Mouse (Mus musculus) heart, adult 11 months (tissue): Measurements from ENCODE around the gene Fndc10.
A peak's percentile ranks its signal among the peaks of the same experiment; 100 is the strongest.
"Not testable (repeated sequence)": the region's sequence is repeated elsewhere in the genome, so short reads cannot be mapped to it uniquely, and the experiment has no call there.

ENCODE experiments used
- DNase-seq: peaks from one replicate; pipeline ENCODE4 v3.0.0; 2022

Fndc10 gene

GRCm38 (mm10) chr4:155694111-155694481 is at the start of gene Fndc10:
Gene Fndc10, plus strand, starts transcription at chr4:155694342.
- peak; percentile 97 for DNase-seq

GRCm38 (mm10) chr4:155645308-155645707 is 48.8 kb upstream of the Fndc10 start, which contains the start of gene Gm10563:
Gene Gm10563, minus strand, starts transcription at chr4:155645408.
- DNase-seq, result not testable (repeated sequence)

- no peak for DNase-seq
Observed at GRCm38 (mm10) chr4:155645721-155646120, 48.4 kb upstream of the Fndc10 start.

DNA sequence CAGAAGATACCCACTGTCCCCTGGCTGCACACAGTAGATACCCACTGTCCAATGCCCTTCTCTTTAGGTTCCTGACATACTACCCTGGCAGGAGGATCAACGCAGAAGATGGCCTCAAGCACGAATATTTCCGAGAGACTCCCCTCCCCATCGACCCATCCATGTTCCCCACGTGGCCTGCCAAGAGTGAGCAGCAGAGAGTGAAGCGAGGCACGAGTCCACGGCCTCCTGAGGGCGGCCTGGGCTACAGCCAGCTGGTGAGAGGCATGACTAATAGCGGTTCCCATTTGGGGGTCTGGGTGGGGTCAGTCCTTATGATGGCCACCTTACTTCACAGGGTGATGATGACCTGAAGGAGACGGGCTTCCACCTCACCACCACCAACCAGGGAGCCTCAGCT is 44.8 kb upstream of the Fndc10 start:
- DNase-seq, result peak; percentile 91

GRCm38 (mm10) chr4:155651553-155652269 is 42.4 kb upstream of the Fndc10 start:
- peak; percentile 97 for DNase-seq

DNA sequence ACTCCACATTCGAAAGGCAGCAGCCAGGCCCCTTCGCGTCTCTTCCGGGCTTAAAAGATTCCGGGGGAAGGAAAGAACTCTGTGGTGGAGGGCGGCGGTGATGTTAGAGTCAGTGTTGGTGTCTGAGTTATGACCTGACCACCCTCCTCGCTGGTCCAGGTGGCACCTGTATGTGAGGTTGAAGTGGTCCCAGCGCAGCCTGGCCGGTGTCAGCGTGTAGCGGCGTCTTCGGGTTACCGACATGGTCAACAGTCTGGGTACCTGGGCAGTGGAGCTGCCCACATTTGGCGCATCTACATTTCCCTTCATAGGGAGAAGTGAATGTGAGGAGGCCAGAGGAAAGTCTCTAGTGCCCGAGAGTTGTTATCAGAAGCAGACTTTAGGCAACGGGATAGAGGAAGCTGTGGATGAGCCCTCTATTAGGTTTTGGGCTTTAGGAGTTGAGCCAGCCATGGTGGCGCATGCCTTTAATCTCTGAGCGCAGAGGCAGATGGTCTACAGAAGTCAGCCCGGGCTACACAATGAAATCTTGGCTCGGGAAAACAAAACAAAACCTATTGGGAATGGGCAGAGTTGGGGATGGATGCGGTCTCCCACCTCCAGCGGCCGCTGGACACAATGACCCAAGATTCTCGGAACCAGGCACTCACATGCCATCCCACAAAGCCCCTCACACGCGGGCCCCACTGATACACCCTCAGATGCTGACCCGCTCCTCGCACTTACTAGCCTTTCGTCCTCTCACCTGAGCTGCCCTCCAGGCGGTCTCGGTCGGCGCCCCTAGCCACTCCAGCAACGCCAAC is 41.7 kb upstream of the Fndc10 start:
- DNase-seq, result no peak

DNA sequence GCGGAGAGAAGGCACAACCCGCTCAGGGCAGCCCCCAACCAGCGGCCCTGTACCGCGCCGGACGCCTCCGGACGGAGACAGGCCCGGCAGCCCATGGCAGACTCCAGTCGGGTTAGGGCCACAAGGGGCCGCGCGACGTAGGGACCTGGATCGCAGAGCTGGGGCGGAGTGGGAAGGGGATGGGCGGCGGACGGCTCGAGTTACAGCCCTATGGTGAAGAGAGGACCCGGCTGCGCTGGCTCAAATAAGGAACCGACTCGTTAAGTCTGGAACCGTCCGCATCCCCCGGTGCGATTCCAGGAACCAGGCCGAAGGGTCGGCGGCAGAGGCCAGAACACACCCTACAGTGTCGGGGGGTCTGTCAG is 41.1 kb upstream of the Fndc10 start, which contains the start of gene Mmp23:
TSS of gene Mmp23 (minus strand) at position 299 of the 365 bp plus-strand sequence.
- DNase-seq, result peak; percentile 97

DNA sequence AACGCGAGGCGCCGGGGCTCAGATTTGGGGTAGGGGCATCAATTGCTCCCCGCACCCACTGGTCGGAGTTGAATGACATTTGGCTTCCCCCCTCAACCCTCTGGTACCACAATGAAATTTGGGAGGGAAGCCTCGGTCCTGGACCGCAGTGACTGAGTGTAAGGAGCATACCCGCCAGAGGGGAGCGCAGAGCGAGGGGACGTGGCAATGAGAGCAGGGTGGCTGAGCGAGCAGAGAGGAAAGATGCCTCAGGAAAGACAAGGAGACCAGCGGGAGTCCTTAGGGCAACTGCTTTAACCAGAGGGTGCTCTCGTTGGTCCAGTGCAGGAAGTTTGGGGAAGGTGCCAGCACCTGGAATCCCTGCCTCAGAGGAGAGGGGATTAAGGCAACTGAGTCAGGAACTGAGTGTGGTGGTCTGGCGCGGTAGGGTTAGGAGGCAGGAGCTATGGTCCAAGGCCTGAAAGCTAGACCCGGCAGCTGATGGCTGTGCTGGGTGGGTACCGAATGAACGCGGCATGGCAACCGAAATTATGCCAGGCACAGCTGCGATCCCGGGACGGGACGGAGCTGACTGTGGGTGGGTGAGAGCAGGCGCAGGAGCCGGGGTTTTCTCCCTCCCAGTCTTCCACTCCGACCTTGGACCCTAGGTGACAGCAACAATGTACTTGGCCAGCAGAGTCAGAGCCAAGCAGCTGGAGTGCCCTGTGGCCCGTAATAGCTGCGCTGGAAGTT is 40.5 kb upstream of the Fndc10 start:
- DNase-seq, result peak; percentile 96

- no peak for DNase-seq
Observed at GRCm38 (mm10) chr4:155654183-155654455, 40.0 kb upstream of the Fndc10 start.

DNA sequence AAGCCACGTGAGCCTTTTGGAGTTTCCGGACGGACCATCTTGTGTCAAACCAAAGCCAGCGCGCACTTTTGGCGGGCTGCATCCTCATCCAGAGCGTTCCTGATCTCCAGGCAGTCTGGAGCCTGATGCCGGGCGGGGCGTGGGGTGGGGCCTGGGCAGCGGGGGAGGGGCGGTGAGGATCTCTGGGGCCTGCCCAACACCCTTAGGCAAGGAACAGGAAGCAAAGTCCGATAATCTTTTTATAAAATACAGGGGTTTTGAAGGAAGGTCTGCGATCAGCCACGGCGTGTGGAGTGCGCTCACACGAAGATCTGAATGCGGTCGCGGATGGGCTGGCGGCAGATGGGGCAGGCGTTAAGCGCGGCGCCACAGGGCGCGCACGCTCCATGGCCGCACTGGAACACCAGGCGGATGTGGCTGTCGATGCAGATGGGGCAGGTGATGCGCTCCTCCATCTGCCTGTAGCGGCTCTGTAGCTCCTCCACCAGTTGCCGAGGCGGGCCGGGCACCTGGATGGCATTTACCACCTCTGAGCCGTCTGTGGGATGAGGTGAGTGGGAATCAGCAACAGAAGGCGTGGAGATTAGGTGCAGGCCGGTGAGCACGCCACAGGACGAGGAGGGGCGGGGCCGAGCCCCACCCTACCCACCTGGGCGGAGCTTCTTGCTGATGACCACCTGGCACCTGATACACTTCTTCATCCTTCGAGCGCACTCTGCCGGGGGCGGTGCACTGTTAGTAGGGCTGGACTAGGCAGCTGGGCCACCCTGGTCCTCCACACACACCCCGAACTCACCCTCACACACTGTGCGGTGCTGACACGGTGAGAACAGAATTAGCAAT is 39.5 kb upstream of the Fndc10 start:
- DNase-seq, result peak; percentile 98

GRCm38 (mm10) chr4:155656214-155656751 is 37.9 kb upstream of the Fndc10 start:
- peak; percentile 91 for DNase-seq

DNA sequence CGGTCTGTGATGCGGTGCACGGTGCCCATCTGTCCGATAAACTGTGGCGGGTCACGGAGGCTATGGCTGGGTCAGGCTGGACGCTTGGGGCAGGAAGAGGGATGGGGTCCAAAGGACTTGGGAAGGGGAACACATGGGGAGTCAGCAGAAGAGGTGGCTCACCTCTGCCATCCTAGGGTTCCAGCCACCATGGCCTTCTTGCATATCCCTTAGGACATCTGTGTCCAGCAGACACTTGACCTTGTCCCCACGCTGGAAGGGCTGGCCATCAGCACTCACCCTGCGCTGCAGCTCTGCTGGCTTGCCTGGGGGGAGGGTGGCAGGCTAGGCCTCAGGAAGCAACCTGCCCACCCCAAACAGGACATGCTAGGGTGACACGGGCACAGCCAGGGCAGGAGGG is 35.2 kb upstream of the Fndc10 start:
- peak; percentile 92 for DNase-seq

DNA sequence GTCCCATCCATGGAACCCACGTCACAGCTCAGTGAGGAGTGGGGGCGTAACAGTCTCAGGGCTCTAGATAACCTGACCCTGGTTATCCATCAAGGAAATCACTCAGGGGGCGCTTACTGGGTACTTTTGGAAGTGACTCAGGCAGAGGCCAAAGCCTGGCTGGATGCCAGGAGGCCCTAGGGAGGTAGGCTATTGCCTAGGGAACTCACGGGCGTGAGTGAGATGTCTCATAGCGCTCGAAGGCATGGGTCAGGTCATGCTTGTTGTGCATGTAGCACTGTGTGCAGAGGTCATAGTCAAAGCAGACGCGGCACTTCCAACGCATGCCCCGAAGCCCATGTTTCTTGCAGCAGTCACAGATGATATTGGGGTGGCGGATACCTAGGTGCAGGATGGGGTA is 33.5 kb upstream of the Fndc10 start:
- DNase-seq, result peak; percentile 84

- DNase-seq, result peak; percentile 81
Observed at GRCm38 (mm10) chr4:155666903-155667302, 27.2 kb upstream of the Fndc10 start.

- peak; percentile 100 for DNase-seq
Observed at GRCm38 (mm10) chr4:155668689-155669597, 25.2 kb upstream of the Fndc10 start, which contains the start of gene Mib2. Gene Mib2, minus strand, starts transcription at chr4:155669198.

GRCm38 (mm10) chr4:155669598-155670075 is 24.5 kb upstream of the Fndc10 start:
- no peak for DNase-seq

GRCm38 (mm10) chr4:155670236-155670635 is 23.9 kb upstream of the Fndc10 start:
- DNase-seq, result peak; percentile 92

DNA sequence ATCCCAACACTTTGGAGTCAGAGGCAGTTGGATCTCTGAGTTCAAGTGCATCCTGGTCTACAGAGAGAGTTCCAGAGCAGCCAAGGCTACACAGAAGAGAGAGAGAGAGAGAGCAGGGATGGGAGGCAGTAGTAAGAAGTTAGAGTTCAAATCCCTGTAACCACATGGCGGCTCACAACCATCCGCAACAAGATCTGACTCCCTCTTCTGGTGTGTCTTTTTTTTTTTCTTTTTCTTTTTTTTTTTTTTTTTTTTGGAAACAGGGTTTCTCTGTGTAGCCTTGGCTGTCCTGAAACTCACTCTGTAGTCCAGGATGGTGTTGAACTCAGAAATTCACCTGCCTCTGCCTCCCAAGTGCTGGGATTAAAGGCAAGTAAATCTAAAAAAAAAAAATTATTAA is 22.1 kb upstream of the Fndc10 start:
- DNase-seq, result no peak

DNA sequence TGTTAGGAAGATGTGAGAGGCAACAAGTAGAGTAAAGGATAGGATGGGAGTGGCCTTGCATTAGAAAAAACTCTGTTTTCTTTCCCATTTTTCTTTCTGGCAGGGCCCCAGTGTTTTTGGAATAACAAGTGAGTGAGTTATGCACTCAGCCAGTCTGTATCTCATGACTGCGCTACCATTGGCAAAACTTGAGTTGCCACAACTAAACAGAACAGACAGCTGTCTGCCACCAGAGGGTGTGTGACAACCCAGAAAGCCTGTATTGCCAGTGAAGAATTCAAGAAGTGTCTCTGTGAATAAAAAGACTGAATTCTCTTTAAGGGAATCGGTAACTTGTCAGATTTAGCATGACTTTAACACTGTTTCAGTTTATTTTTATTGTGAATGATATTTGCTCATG is 18.2 kb upstream of the Fndc10 start:
- DNase-seq, result peak; percentile 85

- DNase-seq, result not testable (repeated sequence)
Observed at GRCm38 (mm10) chr4:155683670-155684277, 10.4 kb upstream of the Fndc10 start.

GRCm38 (mm10) chr4:155687764-155688163 is 6.4 kb upstream of the Fndc10 start:
- not testable (repeated sequence) for DNase-seq
